Mouse (Mus musculus): Measurements from ENCODE around the gene Fbxl16. TPM values are rescaled to one million over a fixed set of nuclear protein-coding genes. Genes with fewer than 3 reads are reported as not detected.
"Not testable (repeated sequence)": the region's sequence is repeated elsewhere in the genome, so short reads cannot be mapped to it uniquely, and the experiment has no call there.

Gene Fbxl16
- total and polyA plus RNA-seq, 3 experiments = 0.01 to 0.05 TPM; not detected in 1

GRCm38 (mm10) chr17:25802825-25803517 lies 5.9 kb upstream of the Fbxl16 start:
- no peak for TF ChIP-seq GATA2 (IDR thresholded peaks at IDR 0.05; ENCODE audit: borderline replicate concordance, low read depth, low read length)
- TF ChIP-seq CTCF (IDR thresholded peaks at IDR 0.05; ENCODE audit: low read depth, low read length) = no peak
- no peak for TF ChIP-seq TAL1 (conservative IDR thresholded peaks at IDR 0.05; ENCODE audit: low read depth, low read length)
- TF ChIP-seq GATA1 (IDR thresholded peaks at IDR 0.05; ENCODE audit: borderline replicate concordance, low read length) = no peak
- TF ChIP-seq POLR2AphosphoS5 (IDR thresholded peaks at IDR 0.05; ENCODE audit: insufficient replicate concordance, low read depth, low read length) = no peak
- Histone ChIP-seq H3K4me1 (ENCODE audit: insufficient read depth, low read depth, low read length) (peaks cover 7% of the 10 kb centered on the region), H3K27me3 (ENCODE audit: insufficient read depth, low read length) (peaks cover 7% of the 10 kb centered on the region; the same call in 1 of the 2 replicates), H3K36me3 (replicated peaks) (no peaks in the 10 kb centered on the region), H3K4me3 (ENCODE audit: low read depth, low read length) (no peak overlapping the region), H3K9me3 (replicated peaks) (no peaks in the 10 kb centered on the region)
- ATAC-seq (ENCODE audit: extremely low read depth, insufficient number of reproducible peaks, low FRiP score, poor library complexity, severe bottlenecking) (no peak), DNase-seq (ENCODE audit: low spot score) (no peak)

- 0 out of 2 replicates have a peak, but pooled peaks cover 5% of the 10 kb centered on the region for H3K9me3 ChIP-seq (replicated peaks)
- H3K4me3 ChIP-seq (ENCODE audit: low read depth, low read length) = no peak overlapping the region
- peaks cover 38% of the 10 kb centered on the region for H3K27me3 ChIP-seq (ENCODE audit: insufficient read depth, low read length)
- DNase-seq (ENCODE audit: low spot score) (no peak), ATAC-seq (ENCODE audit: extremely low read depth, insufficient number of reproducible peaks, low FRiP score, poor library complexity, severe bottlenecking) (no peak)
- peaks cover 5% of the 10 kb centered on the region; the same call in 1 of the 2 replicates for H3K4me1 ChIP-seq (ENCODE audit: insufficient read depth, low read depth, low read length)
- H3K36me3 ChIP-seq (replicated peaks) = no peaks in the 10 kb centered on the region
- TF ChIP-seq GATA1 (IDR thresholded peaks at IDR 0.05; ENCODE audit: borderline replicate concordance, low read length) (no peak), POLR2AphosphoS5 (IDR thresholded peaks at IDR 0.05; ENCODE audit: insufficient replicate concordance, low read depth, low read length) (no peak), GATA2 (IDR thresholded peaks at IDR 0.05; ENCODE audit: borderline replicate concordance, low read depth, low read length) (no peak), TAL1 (conservative IDR thresholded peaks at IDR 0.05; ENCODE audit: low read depth, low read length) (no peak), CTCF (IDR thresholded peaks at IDR 0.05; ENCODE audit: low read depth, low read length) (no peak)
Measured at GRCm38 (mm10) chr17:25806507-25806906, 2.4 kb upstream of the Fbxl16 start.

- DNase-seq (ENCODE audit: low spot score); ATAC-seq (ENCODE audit: extremely low read depth, insufficient number of reproducible peaks, low FRiP score, poor library complexity, severe bottlenecking); H3K4me3 ChIP-seq (ENCODE audit: low read depth, low read length); H3K9me3 ChIP-seq (replicated peaks); H3K4me1 ChIP-seq (ENCODE audit: insufficient read depth, low read depth, low read length); H3K36me3 ChIP-seq (replicated peaks): not testable (repeated sequence)
- H3K27me3 ChIP-seq (ENCODE audit: insufficient read depth, low read length) = peaks cover 46% of the 10 kb centered on the region
Measured at GRCm38 (mm10) chr17:25807452-25807851, 1.4 kb upstream of the Fbxl16 start.

GRCm38 (mm10) chr17:25808028-25808427 lies 857 bp upstream of the Fbxl16 start:
- no peak for ATAC-seq (ENCODE audit: extremely low read depth, insufficient number of reproducible peaks, low FRiP score, poor library complexity, severe bottlenecking)
- Histone ChIP-seq H3K36me3 (replicated peaks) (no peaks in the 10 kb centered on the region), H3K4me3 (ENCODE audit: low read depth, low read length) (no peak overlapping the region), H3K9me3 (replicated peaks) (0 out of 2 replicates have a peak, but pooled peaks cover 5% of the 10 kb centered on the region), H3K27me3 (ENCODE audit: insufficient read depth, low read length) (peaks cover 46% of the 10 kb centered on the region), H3K4me1 (ENCODE audit: insufficient read depth, low read depth, low read length) (peaks cover 5% of the 10 kb centered on the region; the same call in 1 of the 2 replicates)
- TF ChIP-seq CTCF (IDR thresholded peaks at IDR 0.05; ENCODE audit: low read depth, low read length) (no peak), GATA2 (IDR thresholded peaks at IDR 0.05; ENCODE audit: borderline replicate concordance, low read depth, low read length) (no peak), POLR2AphosphoS5 (IDR thresholded peaks at IDR 0.05; ENCODE audit: insufficient replicate concordance, low read depth, low read length) (no peak)
- DNase-seq (ENCODE audit: low spot score) = no peak

- DNase-seq (ENCODE audit: low spot score) (no peak), ATAC-seq (ENCODE audit: extremely low read depth, insufficient number of reproducible peaks, low FRiP score, poor library complexity, severe bottlenecking) (no peak)
- H3K36me3 ChIP-seq (replicated peaks) = no peaks in the 10 kb centered on the region
- H3K9me3 ChIP-seq (replicated peaks) = 0 out of 2 replicates have a peak, but pooled peaks cover 5% of the 10 kb centered on the region
- no peak for TF ChIP-seq TAL1 (conservative IDR thresholded peaks at IDR 0.05; ENCODE audit: low read depth, low read length)
- TF ChIP-seq CTCF (IDR thresholded peaks at IDR 0.05; ENCODE audit: low read depth, low read length) = no peak
- TF ChIP-seq GATA1 (IDR thresholded peaks at IDR 0.05; ENCODE audit: borderline replicate concordance, low read length) = no peak
- no peak for TF ChIP-seq POLR2AphosphoS5 (IDR thresholded peaks at IDR 0.05; ENCODE audit: insufficient replicate concordance, low read depth, low read length)
- TF ChIP-seq GATA2 (IDR thresholded peaks at IDR 0.05; ENCODE audit: borderline replicate concordance, low read depth, low read length) = no peak
- H3K27me3 ChIP-seq (ENCODE audit: insufficient read depth, low read length) = peaks cover 46% of the 10 kb centered on the region
- H3K4me3 ChIP-seq (ENCODE audit: low read depth, low read length) = no peak overlapping the region
- H3K4me1 ChIP-seq (ENCODE audit: insufficient read depth, low read depth, low read length) = peaks cover 5% of the 10 kb centered on the region; the same call in 1 of the 2 replicates
Measured at GRCm38 (mm10) chr17:25809606-25810340, 888 bp downstream of the Fbxl16 start.

DNA sequence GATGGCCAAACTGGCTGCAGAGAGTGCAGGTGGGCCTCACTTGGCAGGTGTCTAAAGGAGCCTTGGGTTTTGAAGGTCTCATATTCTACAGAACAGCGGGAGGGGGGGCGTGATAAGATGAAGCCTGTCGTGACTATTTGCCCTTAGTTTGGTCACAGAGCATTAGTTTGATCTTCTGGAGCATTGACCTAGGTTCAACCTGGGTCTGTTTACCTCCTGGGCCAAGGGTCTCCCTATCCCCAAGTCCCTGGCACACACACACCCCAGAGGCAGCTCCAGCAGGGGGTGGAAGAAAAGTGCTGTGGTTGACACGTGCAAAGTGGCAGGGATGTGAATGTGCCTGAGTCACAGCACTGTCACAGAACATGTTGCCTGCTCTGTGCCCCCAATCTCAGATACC lies 2.0 kb downstream of the Fbxl16 start:
- Histone ChIP-seq H3K27me3 (ENCODE audit: insufficient read depth, low read length) (peaks cover 51% of the 10 kb centered on the region), H3K4me1 (ENCODE audit: insufficient read depth, low read depth, low read length) (peaks cover 5% of the 10 kb centered on the region; the same call in 1 of the 2 replicates)
- TF ChIP-seq POLR2AphosphoS5 (IDR thresholded peaks at IDR 0.05; ENCODE audit: insufficient replicate concordance, low read depth, low read length) = no peak
- no peak for TF ChIP-seq GATA1 (IDR thresholded peaks at IDR 0.05; ENCODE audit: borderline replicate concordance, low read length)
- no peak for TF ChIP-seq GATA2 (IDR thresholded peaks at IDR 0.05; ENCODE audit: borderline replicate concordance, low read depth, low read length)
- TF ChIP-seq CTCF (IDR thresholded peaks at IDR 0.05; ENCODE audit: low read depth, low read length) = no peak
- TF ChIP-seq TAL1 (conservative IDR thresholded peaks at IDR 0.05; ENCODE audit: low read depth, low read length) = no peak

More for the DNA sequence above, 2.0 kb downstream of the Fbxl16 start:
- DNase-seq (ENCODE audit: low spot score) (no peak), ATAC-seq (ENCODE audit: extremely low read depth, insufficient number of reproducible peaks, low FRiP score, poor library complexity, severe bottlenecking) (no peak)
- H3K9me3 ChIP-seq (replicated peaks) = 0 out of 2 replicates have a peak, but pooled peaks cover 5% of the 10 kb centered on the region
- H3K4me3 ChIP-seq (ENCODE audit: low read depth, low read length) = no peak overlapping the region
- no peaks in the 10 kb centered on the region for H3K36me3 ChIP-seq (replicated peaks)
